19 mouse cellular contexts compared by ENCODE assay signal in the genomic region with DNA sequence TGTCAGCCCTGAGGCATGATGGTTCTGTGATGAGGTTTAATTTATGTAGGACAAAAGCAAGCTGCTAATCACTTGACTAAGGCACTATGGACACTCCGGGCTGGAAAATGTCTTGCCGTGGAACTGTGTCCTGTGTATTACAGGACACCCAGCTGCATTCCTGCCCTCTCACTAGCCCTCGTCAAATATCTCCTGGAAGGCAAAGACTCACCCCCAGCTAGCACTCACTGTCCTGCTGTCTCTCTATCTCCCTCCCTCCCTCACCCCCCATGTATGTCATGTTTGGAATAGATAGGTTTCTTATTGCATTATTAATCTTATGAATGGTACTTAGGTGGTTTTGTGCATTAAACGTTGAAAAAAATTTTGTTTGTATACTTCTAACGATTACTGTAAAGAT.
DNase-seq lines count a peak whose midpoint lies in the region; ATAC-seq lines count a peak whose summit lies in the region.
"Had no signal": no experiment of that assay in that cellular context is flagged by ENCODE, and none has a peak within 500 bp of the region (broad histone marks: within the 10 kb centered on the region; RNA-seq: fewer than 3 reads in every experiment).

No protein-coding gene starts in this region.

- no peak overlapping the region for H3K9ac ChIP-seq in midbrain, embryonic 16.5 days (ENCODE audit: low read depth, low read length)
- no peak overlapping the region for H3K9ac ChIP-seq in forebrain, embryonic 14.5 days (ENCODE audit: low read length)
- no peak overlapping the region for H3K9ac ChIP-seq in hindbrain, embryonic 13.5 days
- H3K9ac ChIP-seq in midbrain, embryonic 14.5 days (replicated peaks; ENCODE audit: low read length), result no peak overlapping the region
- no peak overlapping the region for H3K9ac ChIP-seq in intestine, embryonic 15.5 days

- peaks cover 29% of the 10 kb centered on the region for H3K4me1 ChIP-seq in midbrain, embryonic 10.5 days
- H3K4me1 ChIP-seq in midbrain, embryonic 16.5 days (ENCODE audit: control insufficient read depth, insufficient read depth, low read length), result peaks cover 9% of the 10 kb centered on the region
- H3K4me1 ChIP-seq in forebrain, embryonic 14.5 days (ENCODE audit: control insufficient read depth, insufficient read depth, low read length), result peaks cover 16% of the 10 kb centered on the region
- peaks cover 19% of the 10 kb centered on the region for H3K4me1 ChIP-seq in hindbrain, embryonic 13.5 days (replicated peaks)
- peaks cover 8% of the 10 kb centered on the region for H3K4me1 ChIP-seq in midbrain, embryonic 14.5 days (ENCODE audit: control insufficient read depth, insufficient read depth, low read length)
- no peaks in the 10 kb centered on the region for H3K4me1 ChIP-seq in intestine, embryonic 15.5 days (replicated peaks)

- peak overlapping the region; percentile 63 for H3K27ac ChIP-seq in midbrain, embryonic 10.5 days (replicated peaks)
- no peak overlapping the region for H3K27ac ChIP-seq in midbrain, embryonic 16.5 days (ENCODE audit: low read length)
- no peak overlapping the region for H3K27ac ChIP-seq in forebrain, embryonic 14.5 days (ENCODE audit: low read depth, low read length)
- peak overlapping the region; percentile 26 for H3K27ac ChIP-seq in hindbrain, embryonic 13.5 days
- H3K27ac ChIP-seq in midbrain, embryonic 14.5 days (replicated peaks; ENCODE audit: low read depth, low read length), result no peak overlapping the region
- no peak overlapping the region for H3K27ac ChIP-seq in intestine, embryonic 15.5 days
- H3K27ac ChIP-seq: heart, embryonic 10.5 days; macrophage had no signal

- no peak overlapping the region for H3K4me3 ChIP-seq in midbrain, embryonic 10.5 days
- no peak overlapping the region for H3K4me3 ChIP-seq in midbrain, embryonic 16.5 days (ENCODE audit: low read depth, low read length)
- H3K4me3 ChIP-seq in forebrain, embryonic 14.5 days (ENCODE audit: low read depth, low read length), result no peak overlapping the region
- H3K4me3 ChIP-seq in hindbrain, embryonic 13.5 days, result no peak overlapping the region
- no peak overlapping the region for H3K4me3 ChIP-seq in midbrain, embryonic 14.5 days (replicated peaks; ENCODE audit: low read depth, low read length)
- no peak overlapping the region for H3K4me3 ChIP-seq in intestine, embryonic 15.5 days (replicated peaks)
- H3K4me3 ChIP-seq: heart, embryonic 10.5 days had no signal

- no peaks in the 10 kb centered on the region for H3K36me3 ChIP-seq in midbrain, embryonic 10.5 days
- no peaks in the 10 kb centered on the region for H3K36me3 ChIP-seq in midbrain, embryonic 16.5 days (ENCODE audit: control insufficient read depth, insufficient read depth, low read length)
- no peaks in the 10 kb centered on the region for H3K36me3 ChIP-seq in forebrain, embryonic 14.5 days (ENCODE audit: control insufficient read depth, insufficient read depth, low read length)
- no peaks in the 10 kb centered on the region for H3K36me3 ChIP-seq in hindbrain, embryonic 13.5 days
- H3K36me3 ChIP-seq in midbrain, embryonic 14.5 days (ENCODE audit: control insufficient read depth, insufficient read depth, low read length), result no peaks in the 10 kb centered on the region
- H3K36me3 ChIP-seq in intestine, embryonic 15.5 days, result no peaks in the 10 kb centered on the region
- H3K36me3 ChIP-seq: heart, embryonic 10.5 days had no signal

- 70% methylated on average over 5 of the region's 5 CpGs for WGBS in midbrain, embryonic 10.5 days
- WGBS in midbrain, embryonic 16.5 days, result 44% methylated on average over 5 of the region's 5 CpGs
- 33% methylated on average over 5 of the region's 5 CpGs for WGBS in forebrain, embryonic 14.5 days
- WGBS in hindbrain, embryonic 13.5 days, result 51% methylated on average over 5 of the region's 5 CpGs
- WGBS in midbrain, embryonic 14.5 days, result 54% methylated on average over 5 of the region's 5 CpGs
- 40% methylated on average over 5 of the region's 5 CpGs for WGBS in intestine, embryonic 15.5 days

- no peak overlapping the region for H3K4me2 ChIP-seq in midbrain, embryonic 16.5 days (ENCODE audit: low read length)
- H3K4me2 ChIP-seq in forebrain, embryonic 14.5 days (ENCODE audit: low read length), result no peak overlapping the region
- H3K4me2 ChIP-seq in hindbrain, embryonic 13.5 days, result no peak overlapping the region
- H3K4me2 ChIP-seq in midbrain, embryonic 14.5 days (ENCODE audit: low read length), result no peak overlapping the region
- H3K4me2 ChIP-seq in intestine, embryonic 15.5 days (replicated peaks), result no peak overlapping the region

- no peak for ATAC-seq in midbrain, embryonic 16.5 days
- ATAC-seq in forebrain, embryonic 14.5 days, result peak; percentile 47
- ATAC-seq in hindbrain, embryonic 13.5 days (ENCODE audit: low FRiP score), result 0 out of 2 replicates have a peak, but pooled peaks have one; percentile 36
- 0 out of 2 replicates have a peak, but pooled peaks have one; percentile 14 for ATAC-seq in midbrain, embryonic 14.5 days (ENCODE audit: low FRiP score, low TSS enrichment)
- no peak for ATAC-seq in intestine, embryonic 15.5 days
- ATAC-seq in erythroid progenitor cell, adult 5-6 weeks (replicated peaks; ENCODE audit: low FRiP score, poor library complexity, severe bottlenecking), result no peak
- ATAC-seq: CD4-positive, CD25-positive, alpha-beta regulatory T cell, adult 4 months; lung, postnatal 0 days had no signal

- no peaks in the 10 kb centered on the region for H3K27me3 ChIP-seq in midbrain, embryonic 10.5 days (ENCODE audit: low read depth, poor library complexity, severe bottlenecking)
- no peaks in the 10 kb centered on the region for H3K27me3 ChIP-seq in midbrain, embryonic 16.5 days (ENCODE audit: control insufficient read depth, insufficient read depth, low read depth, low read length)
- no peaks in the 10 kb centered on the region for H3K27me3 ChIP-seq in forebrain, embryonic 14.5 days (replicated peaks; ENCODE audit: control insufficient read depth, insufficient read depth, low read length)
- no peaks in the 10 kb centered on the region for H3K27me3 ChIP-seq in hindbrain, embryonic 13.5 days
- H3K27me3 ChIP-seq in midbrain, embryonic 14.5 days (ENCODE audit: control insufficient read depth, insufficient read depth, low read length), result no peaks in the 10 kb centered on the region
- no peaks in the 10 kb centered on the region for H3K27me3 ChIP-seq in intestine, embryonic 15.5 days (replicated peaks)

- no peak for DNase-seq in midbrain, embryonic 10.5 days (ENCODE audit: low spot score)
- DNase-seq in forebrain, embryonic 14.5 days (ENCODE audit: low spot score), result no peak
- no peak for DNase-seq in midbrain, embryonic 14.5 days
- no peak for DNase-seq in lung, adult 18-20 months
- DNase-seq: adrenal gland, postnatal 25 days; cerebellum, adult 11 months; heart, postnatal 4 days; kidney, adult 8-10 months; kidney, postnatal 10 days; right cerebral cortex, postnatal 14 days; spleen, adult 18-20 months had no signal

- no peaks in the 10 kb centered on the region for H3K9me3 ChIP-seq in midbrain, embryonic 10.5 days (replicated peaks)
- no peaks in the 10 kb centered on the region; the same call in 1 of the 2 replicates for H3K9me3 ChIP-seq in midbrain, embryonic 16.5 days (replicated peaks; ENCODE audit: control insufficient read depth, low read length, poor library complexity, severe bottlenecking)
- H3K9me3 ChIP-seq in forebrain, embryonic 14.5 days (replicated peaks; ENCODE audit: control insufficient read depth, low read length), result no peaks in the 10 kb centered on the region
- 0 out of 2 replicates have a peak, but pooled peaks cover 3% of the 10 kb centered on the region for H3K9me3 ChIP-seq in hindbrain, embryonic 13.5 days
- H3K9me3 ChIP-seq in midbrain, embryonic 14.5 days (ENCODE audit: control insufficient read depth, low read length), result no peaks in the 10 kb centered on the region
- H3K9me3 ChIP-seq in intestine, embryonic 15.5 days, result no peaks in the 10 kb centered on the region
- H3K9me3 ChIP-seq: heart, embryonic 10.5 days had no signal

Comparison
In these comparisons a context has a peak if more than half of its experiments do, and no peak if none do; other contexts are left out.
1. H3K27ac ChIP-seq: peak in midbrain, embryonic 10.5 days (single experiment) and hindbrain, embryonic 13.5 days (single experiment); none in midbrain, embryonic 16.5 days (single experiment), forebrain, embryonic 14.5 days (single experiment), midbrain, embryonic 14.5 days (single experiment) and intestine, embryonic 15.5 days (single experiment).
2. ATAC-seq: peak in forebrain, embryonic 14.5 days (single experiment), hindbrain, embryonic 13.5 days (single experiment) and midbrain, embryonic 14.5 days (single experiment); none in midbrain, embryonic 16.5 days (single experiment), intestine, embryonic 15.5 days (single experiment) and erythroid progenitor cell, adult 5-6 weeks (single experiment).